Mouse (Mus musculus) left cerebral cortex, postnatal 25 days (tissue): ENCODE data around the gene Eml6. TPM values are rescaled to one million over a fixed set of nuclear protein-coding genes. Genes with fewer than 3 reads are reported as not detected.
A peak's percentile ranks its signal among the peaks of the same experiment; 100 is the strongest.
"Not testable (repeated sequence)": the region's sequence is repeated elsewhere in the genome, so short reads cannot be mapped to it uniquely, and the experiment has no call there.

Experiments used
- DNase-seq, 2 experiments: peaks; one replicate each; pipeline ENCODE4 v3.0.0; 2022; ENCODE audit warnings: low spot score in 2 of 2, mixed read lengths in 1 of 2
- intact Hi-C: fragments of 180-260 bp; cut with DNase I; formaldehyde crosslinking; loops from one replicate; pipeline ENCODE4 v1.15.1; 2025
- total RNA-seq, 2 experiments: library from RNA; stranded (reverse); gene quantifications; 2 replicates each; pipeline ENCODE4 v1.2.3; 2021

Eml6 gene
- 10 to 100 TPM; 23.7 to 24.4 TPM for total RNA-seq

DNA sequence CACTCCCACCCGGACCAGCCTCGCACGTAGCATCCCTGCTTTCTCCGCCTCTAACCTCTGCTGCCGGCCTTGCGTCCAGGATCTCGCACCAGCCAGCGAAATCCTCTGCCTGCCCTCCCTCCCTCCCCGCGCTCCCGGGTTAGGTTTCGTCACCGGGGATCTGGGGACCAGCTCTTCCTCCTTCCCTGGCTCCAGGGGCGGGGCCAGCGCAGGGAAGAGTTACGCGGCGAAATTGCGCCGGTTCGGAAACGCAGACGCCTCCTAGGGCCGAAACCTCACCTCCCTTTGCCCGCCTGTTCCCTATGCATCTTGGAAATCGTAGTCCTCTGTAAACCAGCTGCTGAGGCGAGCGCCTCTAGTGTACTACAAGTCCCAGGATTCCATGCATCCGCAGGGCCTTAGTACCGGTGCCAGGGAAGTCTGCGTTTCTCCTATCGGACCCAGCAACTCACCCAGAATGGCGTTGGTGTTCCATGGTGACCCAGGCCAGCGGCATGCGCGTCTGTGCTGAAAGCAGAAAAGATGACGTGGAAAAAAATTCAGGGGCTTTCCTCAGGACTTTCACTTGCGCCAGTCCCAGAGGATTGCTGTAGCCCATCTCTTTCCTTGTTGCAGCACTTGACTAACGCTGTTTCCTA, at the start of gene Eml6:
Gene Eml6 (minus strand): TSS at position 199 of the 638 bp plus-strand sequence.
- intact Hi-C loops = loop anchor here (5.0 to 10.0 kb wide), 4 partner anchors 241 to 619 kb away; partner anchors contain the start of genes Acyp2, Clhc1, Rps27a and Rtn4
- DNase-seq = peak; percentile 93 to 99

DNA sequence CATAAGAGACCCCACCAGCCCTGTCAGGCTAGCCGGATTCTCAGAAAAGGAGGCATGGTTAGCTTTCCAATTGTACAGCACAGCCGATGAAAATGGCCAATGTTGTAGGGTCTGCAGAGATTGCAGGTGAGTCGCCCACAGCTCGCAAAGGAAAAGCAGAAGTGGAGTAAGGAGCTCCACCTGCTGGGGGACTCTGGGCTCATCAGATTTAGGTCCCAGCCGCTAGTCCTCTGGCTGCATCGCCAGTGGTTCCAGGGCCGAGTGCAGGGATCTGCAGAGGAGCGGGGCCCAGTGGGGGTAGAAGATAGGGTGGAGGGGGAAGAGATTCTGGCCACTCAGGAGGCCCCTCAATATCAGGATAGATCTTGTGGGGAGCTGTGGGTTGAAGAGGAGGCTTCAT, 31.5 kb upstream of the Eml6 start:
- DNase-seq = no peak
- intact Hi-C loops = no loop called here

DNA sequence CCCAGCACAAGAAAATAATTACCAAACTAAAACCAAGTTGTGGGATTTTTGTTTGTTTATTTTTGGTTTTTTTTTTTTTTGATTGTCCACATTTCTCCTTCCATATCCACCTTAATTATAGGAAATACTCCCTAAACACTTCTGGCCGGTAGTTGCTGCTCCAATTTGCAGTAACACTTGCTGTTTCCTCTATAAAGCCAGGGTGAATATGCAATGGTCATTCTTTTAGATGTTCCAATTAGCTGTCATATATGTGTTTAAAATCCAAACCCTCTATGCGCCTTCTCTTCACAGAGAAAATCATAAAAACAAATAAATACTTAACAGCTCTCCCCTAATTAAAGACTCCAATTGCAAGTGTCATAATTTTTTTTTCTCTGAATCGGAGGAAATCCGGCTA, 689 bp downstream of the Eml6 start:
- intact Hi-C loops = loop anchor here (5.0 to 10.0 kb wide), 4 partner anchors 242 to 620 kb away; partner anchors contain the start of genes Acyp2, Clhc1, Rps27a and Rtn4
- no peak for DNase-seq

DNA sequence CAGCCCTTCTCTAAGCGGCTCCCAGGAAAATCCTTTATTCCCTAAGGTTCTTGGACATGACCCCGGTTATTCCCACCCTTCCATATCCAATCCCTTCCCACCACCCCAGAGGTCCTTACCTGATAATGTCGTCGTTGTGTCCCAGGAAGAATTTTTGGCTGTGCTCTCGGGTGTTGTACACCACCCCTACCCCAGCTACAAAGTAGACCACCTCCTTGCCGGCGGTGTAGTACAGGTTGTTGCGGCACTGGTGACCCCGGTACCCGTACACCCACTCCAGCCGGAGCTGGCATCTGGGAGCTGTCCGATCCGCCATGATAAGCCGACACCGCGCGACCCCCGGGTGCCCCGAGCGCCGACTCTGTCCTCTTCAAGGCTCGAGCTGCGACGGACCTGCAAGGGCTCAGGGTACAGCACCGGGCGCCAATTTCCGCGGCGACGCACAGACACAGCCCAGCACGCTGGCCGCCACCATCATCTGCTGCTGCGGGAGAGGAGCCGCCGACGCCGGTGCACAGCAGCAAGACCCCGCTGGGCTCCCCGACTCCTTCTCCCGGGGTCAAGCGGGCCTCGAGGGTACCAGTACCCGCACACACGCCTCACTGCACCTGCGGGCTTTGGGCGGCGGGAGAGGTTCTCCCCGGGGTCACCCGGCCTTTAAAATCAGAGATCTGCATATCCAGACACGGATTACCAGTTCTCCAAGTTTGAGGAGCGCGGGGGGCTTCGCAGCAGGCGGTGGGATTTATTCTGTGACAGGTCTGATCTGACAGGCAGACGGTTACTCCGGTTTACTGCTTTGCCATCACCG, 1.4 kb downstream of the Eml6 start:
- intact Hi-C loops = loop anchor here (5.0 to 10.0 kb wide), 4 partner anchors 243 to 620 kb away; partner anchors contain the start of genes Acyp2, Clhc1, Rps27a and Rtn4
- DNase-seq = peak; percentile 50 to 57

- no peak for DNase-seq
- intact Hi-C loops = no loop called here
Measured at GRCm38 (mm10) chr11:29986257-29986656, 39.6 kb downstream of the Eml6 start.

DNA sequence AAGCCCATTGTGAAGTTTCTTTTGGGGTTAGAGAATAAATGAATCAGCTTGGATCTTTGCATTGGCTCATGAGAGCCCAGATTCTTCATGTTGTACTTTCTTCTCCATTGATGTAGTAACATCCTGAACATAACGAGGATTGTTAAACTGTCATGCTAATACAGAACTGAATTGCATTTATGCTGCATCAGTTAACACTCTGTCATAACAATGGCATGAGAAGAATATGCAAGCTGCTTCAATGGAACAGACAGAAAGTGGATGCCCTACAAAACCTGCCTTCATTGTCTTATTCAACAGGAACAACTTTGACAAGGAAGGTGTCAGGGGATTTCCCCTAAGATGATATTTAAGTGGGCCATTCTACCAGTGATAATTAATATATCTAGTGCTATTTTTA, 57.0 kb downstream of the Eml6 start:
- DNase-seq = no peak
- intact Hi-C loops = no loop called here

DNA sequence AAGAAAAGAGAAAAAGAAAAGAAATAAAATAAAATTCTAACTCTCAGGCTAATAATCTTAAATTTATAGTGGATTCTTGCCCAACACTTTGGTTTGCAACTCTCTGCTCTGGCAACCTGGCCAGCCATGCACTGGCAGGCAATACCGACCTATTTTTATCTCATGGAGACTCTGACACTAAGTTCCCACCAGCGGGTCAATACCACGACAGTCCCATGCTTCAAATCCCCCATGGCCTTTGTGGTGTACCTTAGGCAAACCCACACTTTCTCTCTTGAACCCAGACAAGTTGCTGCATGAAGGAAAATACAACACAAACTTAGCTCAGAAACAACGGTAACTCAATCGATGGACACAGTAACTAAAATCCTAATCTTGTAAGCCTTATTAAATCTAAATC, 66.5 kb downstream of the Eml6 start:
- DNase-seq = no peak
- intact Hi-C loops = no loop called here

DNA sequence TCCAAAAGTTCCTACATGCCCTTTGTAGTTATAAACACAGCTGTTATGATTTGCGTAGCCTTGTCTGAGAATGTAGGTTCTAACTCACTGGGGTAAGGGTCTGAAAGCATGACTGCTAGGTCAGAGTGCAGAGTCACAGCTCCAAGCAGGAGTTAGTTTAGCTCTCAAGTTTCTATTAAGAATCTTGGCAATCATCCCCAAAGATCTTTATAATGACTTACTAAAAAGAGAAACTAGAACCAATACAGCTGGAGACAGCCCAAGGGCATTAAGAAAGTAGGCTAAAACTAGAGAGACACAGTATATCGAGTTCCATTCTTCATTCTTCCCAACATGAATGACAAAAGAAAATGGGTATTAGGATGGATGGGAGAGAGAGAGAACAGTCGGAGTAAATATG, 81.2 kb downstream of the Eml6 start:
- intact Hi-C loops = no loop called here
- no peak for DNase-seq

DNA sequence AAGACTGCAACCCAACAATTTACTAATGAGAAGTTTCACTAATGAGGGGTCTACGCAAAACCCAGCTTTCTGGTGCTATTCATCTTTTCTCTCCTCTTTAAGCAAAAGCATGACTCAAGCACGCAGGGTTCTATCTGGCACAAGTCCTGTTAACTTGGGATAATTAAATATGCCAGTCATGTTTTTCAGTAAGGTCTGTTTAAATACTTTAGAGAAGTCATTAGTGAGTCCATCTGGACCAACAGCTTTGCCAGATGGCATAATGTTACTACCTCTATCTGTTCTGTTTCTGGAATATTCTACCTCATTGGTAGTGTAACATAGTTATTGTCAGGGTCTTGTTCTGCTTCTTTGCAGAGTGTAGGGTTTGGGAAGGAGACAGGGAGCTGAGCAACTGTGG, 101.5 kb downstream of the Eml6 start:
- DNase-seq = peak; percentile 42
- intact Hi-C loops = no loop called here

DNA sequence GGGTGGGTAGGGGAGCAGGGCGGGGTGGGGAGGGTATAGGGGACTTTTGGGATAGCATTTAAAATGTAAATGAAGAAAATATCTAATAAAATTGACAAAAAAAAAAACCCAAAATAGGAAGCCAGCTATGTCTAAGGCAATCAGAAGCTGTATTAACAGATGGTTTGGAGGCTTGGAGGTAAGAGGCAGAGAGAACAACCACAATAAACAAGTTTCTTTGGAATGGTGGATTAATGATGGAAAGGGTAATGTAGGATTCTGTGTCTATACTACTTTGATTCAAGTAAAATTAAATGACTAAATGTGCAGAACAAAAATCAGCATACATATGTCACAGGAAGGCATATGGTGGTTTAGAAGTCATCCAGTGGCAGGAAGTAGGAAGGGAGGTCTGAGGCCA, 102.0 kb downstream of the Eml6 start:
- intact Hi-C loops = no loop called here
- no peak for DNase-seq

GRCm38 (mm10) chr11:29913180-29913579, 112.7 kb downstream of the Eml6 start:
- DNase-seq = no peak
- intact Hi-C loops = no loop called here

DNA sequence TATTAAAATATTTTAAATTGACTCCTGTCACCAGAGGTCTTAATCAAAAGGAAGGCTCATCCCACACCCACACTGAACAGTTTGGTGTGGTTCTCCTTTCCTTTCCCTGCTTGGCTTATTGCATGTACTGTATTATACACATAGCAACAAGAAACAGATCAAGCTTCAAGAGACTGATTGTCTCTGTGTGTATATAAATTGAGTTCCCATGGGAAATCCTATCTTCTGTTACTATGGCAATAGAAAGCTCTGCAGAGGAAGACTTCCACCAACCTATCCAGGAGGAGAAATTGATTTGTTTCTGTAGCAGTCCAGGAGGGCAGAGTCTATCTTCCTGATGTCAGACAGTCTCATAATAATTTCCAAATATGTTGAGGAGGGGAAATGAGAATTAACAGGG, 116.5 kb downstream of the Eml6 start:
- no peak for DNase-seq
- intact Hi-C loops = no loop called here

GRCm38 (mm10) chr11:29885160-29885559, 140.7 kb downstream of the Eml6 start:
- intact Hi-C loops = loop anchor here (2.0 kb wide), 1 partner anchor 168 kb away; no protein-coding TSS in a partner anchor
- DNase-seq = peak; percentile 81 to 86

GRCm38 (mm10) chr11:29884355-29884754, 141.5 kb downstream of the Eml6 start:
- no peak for DNase-seq
- intact Hi-C loops = loop anchor here (2.0 to 5.0 kb wide), 2 partner anchors 72 to 168 kb away; no protein-coding TSS in a partner anchor

- intact Hi-C loops = loop anchor here (5.0 kb wide), 1 partner anchor 71 kb away; no protein-coding TSS in a partner anchor
- DNase-seq = no peak
Measured at GRCm38 (mm10) chr11:29883024-29883423, 142.8 kb downstream of the Eml6 start.

- intact Hi-C loops = loop anchor here (5.0 kb wide), 1 partner anchor 67 kb away; no protein-coding TSS in a partner anchor
- peak in 1 of 2 experiments; percentile 65 for DNase-seq
Measured at GRCm38 (mm10) chr11:29879641-29880040, 146.2 kb downstream of the Eml6 start.

GRCm38 (mm10) chr11:29877981-29878380, 147.9 kb downstream of the Eml6 start:
- DNase-seq = no peak
- intact Hi-C loops = no loop called here

DNA sequence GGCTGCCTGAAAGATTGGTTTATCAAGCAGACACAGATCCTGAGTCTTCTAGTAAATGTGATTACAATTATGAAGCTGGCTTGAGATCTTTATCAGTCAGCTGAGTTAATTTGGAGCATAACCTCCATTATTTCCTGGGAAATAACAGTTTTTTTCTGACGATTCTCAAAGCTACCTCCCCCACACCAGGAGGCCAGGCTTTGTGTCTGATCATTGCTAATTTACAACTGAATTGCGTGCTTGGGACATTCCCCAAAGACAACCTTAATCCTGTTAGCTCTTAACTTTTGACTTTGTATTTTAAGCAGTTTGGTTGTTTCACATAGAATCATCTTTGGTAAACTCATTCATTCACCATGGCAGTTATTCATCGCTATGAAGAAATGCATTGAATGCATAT, 148.6 kb downstream of the Eml6 start:
- DNase-seq = no peak
- intact Hi-C loops = no loop called here

DNA sequence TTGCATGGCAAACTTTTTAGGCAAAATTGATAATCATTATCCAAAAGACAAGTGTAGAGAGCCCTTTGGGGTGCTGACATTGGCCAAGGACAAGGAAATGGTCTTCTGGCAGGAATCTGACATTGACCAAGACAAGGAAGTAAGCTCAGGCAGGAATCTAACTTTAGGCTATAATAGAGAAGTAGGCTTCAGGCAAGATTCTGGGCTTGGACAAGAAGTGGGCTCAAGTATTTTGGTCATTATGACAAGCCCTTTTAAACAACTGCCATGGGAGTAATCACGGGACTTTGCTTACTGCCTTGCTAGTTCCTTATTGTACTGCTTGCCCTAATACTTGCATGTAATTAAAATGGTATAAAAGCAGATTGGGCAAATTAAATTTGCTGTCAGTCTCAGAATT, 151.1 kb downstream of the Eml6 start:
- DNase-seq, intact Hi-C loops: not testable (repeated sequence)

GRCm38 (mm10) chr11:29870174-29870573, 155.7 kb downstream of the Eml6 start:
- DNase-seq = no peak
- intact Hi-C loops = no loop called here

DNA sequence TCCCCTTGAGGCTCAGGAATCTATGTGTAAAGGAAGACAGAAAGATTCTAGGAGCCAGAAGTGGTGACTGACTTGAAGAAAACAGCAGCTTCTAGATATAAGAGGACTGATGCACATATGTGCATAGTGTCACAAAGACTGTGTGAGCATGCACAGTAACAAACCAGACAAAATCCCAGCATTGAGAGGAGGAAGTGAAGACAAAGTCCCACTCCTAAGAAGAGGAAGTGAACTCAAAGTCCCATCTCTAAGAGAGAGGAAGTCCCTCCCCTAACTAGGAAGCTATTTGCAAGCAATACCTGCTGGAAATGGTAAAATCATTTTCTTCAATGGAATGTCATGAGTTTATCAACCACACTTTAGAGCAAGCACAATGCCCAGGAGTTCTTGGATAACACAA, 161.6 kb downstream of the Eml6 start:
- DNase-seq = no peak
- intact Hi-C loops = no loop called here
